Mouse (Mus musculus) ovary, postnatal 14 days (tissue): ENCODE results near the gene Siae.

Experiments
- DNase-seq: peaks from one replicate; pipeline ENCODE4 v3.0.0; 2022; ENCODE audit warnings: low spot score

The Siae gene

GRCm38 (mm10) chr9:37569231-37569835, 13.8 kb downstream of the Siae start:
- no peak for DNase-seq

- DNase-seq = no peak
These were observed 16.8 kb downstream of the Siae start for GRCm38 (mm10) chr9:37572204-37572876.

GRCm38 (mm10) chr9:37576436-37576930, 21.0 kb downstream of the Siae start:
- peak; percentile 26 for DNase-seq

- DNase-seq = no peak
These were observed 28.1 kb downstream of the Siae start for GRCm38 (mm10) chr9:37583594-37583993.

GRCm38 (mm10) chr9:37586718-37587117, 31.2 kb downstream of the Siae start:
- no peak for DNase-seq

GRCm38 (mm10) chr9:37590381-37590780, 34.9 kb downstream of the Siae start:
- DNase-seq = no peak

GRCm38 (mm10) chr9:37592025-37592424, 36.5 kb downstream of the Siae start:
- DNase-seq = no peak

- no peak for DNase-seq
These were observed 37.1 kb downstream of the Siae start for GRCm38 (mm10) chr9:37592633-37593032.

GRCm38 (mm10) chr9:37593690-37594089, 38.2 kb downstream of the Siae start:
- no peak for DNase-seq

GRCm38 (mm10) chr9:37595570-37595969, 40.1 kb downstream of the Siae start:
- no peak for DNase-seq

GRCm38 (mm10) chr9:37598637-37599036, 43.1 kb downstream of the Siae start:
- no peak for DNase-seq

- no peak for DNase-seq
These were observed 45.2 kb downstream of the Siae start for GRCm38 (mm10) chr9:37600538-37601205.

GRCm38 (mm10) chr9:37605089-37605488, 49.6 kb downstream of the Siae start:
- no peak for DNase-seq

- DNase-seq = no peak
These were observed 54.1 kb downstream of the Siae start for GRCm38 (mm10) chr9:37609558-37609957.

GRCm38 (mm10) chr9:37613182-37613910, 57.8 kb downstream of the Siae start, which contains the start of gene Spa17:
Gene Spa17, minus strand, starts transcription at chr9:37613722.
- DNase-seq = peak; percentile 87

GRCm38 (mm10) chr9:37613911-37614280, 58.4 kb downstream of the Siae start:
- DNase-seq = no peak

GRCm38 (mm10) chr9:37614316-37614715, 58.8 kb downstream of the Siae start:
- DNase-seq = no peak

GRCm38 (mm10) chr9:37615220-37615619, 59.7 kb downstream of the Siae start:
- DNase-seq = no peak

- DNase-seq = peak; percentile 9
These were observed 61.3 kb downstream of the Siae start for GRCm38 (mm10) chr9:37616770-37617169.

GRCm38 (mm10) chr9:37621290-37621689, 65.8 kb downstream of the Siae start:
- DNase-seq = no peak

GRCm38 (mm10) chr9:37623981-37624380, 68.5 kb downstream of the Siae start:
- no peak for DNase-seq

GRCm38 (mm10) chr9:37624502-37624901, 69.0 kb downstream of the Siae start:
- DNase-seq = no peak
